Mouse (Mus musculus) embryonic facial prominence, embryonic 11.5 days (tissue): ENCODE measurements around the gene Mesp2. TPM values are rescaled to one million over a fixed set of nuclear protein-coding genes. Genes with fewer than 3 reads are reported as not detected.
"Not testable (repeated sequence)": the region's sequence is repeated elsewhere in the genome, so short reads cannot be mapped to it uniquely, and the experiment has no call there.

ENCODE experiments used
- ATAC-seq: fragments of 200-750 bp; cut with Nextera tagmentation; replicated peaks from 2 replicates; pipeline ENCODE4 v1.8.0; 2017; ENCODE audit warnings: low read depth; ENCODE audit not compliant: insufficient number of reproducible peaks, low FRiP score, low TSS enrichment
- DNase-seq: peaks from one replicate; pipeline ENCODE4 v3.0.0-alpha.2; 2015; ENCODE audit warnings: low spot score
- H3K27ac ChIP-seq: fragments of 300-500 bp; sonication (generic); replicated peaks from 2 replicates; pipeline ENCODE4 v1.5.1; 2014; ENCODE audit warnings: mild to moderate bottlenecking, low read depth, low read length, control low read depth
- H3K27me3 ChIP-seq: fragments of 300-500 bp; sonication (generic); 2 replicates; pipeline ENCODE4 v1.6.1; 2014; ENCODE audit warnings: mild to moderate bottlenecking, low read length, moderate library complexity, mixed read lengths; ENCODE audit not compliant: control insufficient read depth, insufficient read depth
- H3K36me3 ChIP-seq: fragments of 300-500 bp; sonication (generic); replicated peaks from 2 replicates; pipeline ENCODE4 v1.6.1; 2014; ENCODE audit warnings: low read depth, mild to moderate bottlenecking, low read length, moderate library complexity, mixed read lengths; ENCODE audit not compliant: control insufficient read depth, insufficient read depth
- H3K4me1 ChIP-seq: fragments of 300-500 bp; sonication (generic); 2 replicates; pipeline ENCODE4 v1.6.1; 2014; ENCODE audit warnings: low read length, mixed read lengths; ENCODE audit not compliant: control insufficient read depth, insufficient read depth
- H3K4me2 ChIP-seq: fragments of 300-500 bp; sonication (generic); 2 replicates; pipeline ENCODE4 v1.6.1; 2014; ENCODE audit warnings: low read depth, mild to moderate bottlenecking, control low read depth, low read length, moderate library complexity
- H3K4me3 ChIP-seq: fragments of 300-500 bp; sonication (generic); 2 replicates; pipeline ENCODE4 v1.5.1; 2014; ENCODE audit warnings: low read depth, low read length, control low read depth
- H3K9ac ChIP-seq: fragments of 300-500 bp; sonication (generic); replicated peaks from 2 replicates; pipeline ENCODE4 v1.6.1; 2014; ENCODE audit warnings: mild to moderate bottlenecking, control low read depth, low read length
- H3K9me3 ChIP-seq: fragments of 300-500 bp; sonication (generic); replicated peaks from 2 replicates; pipeline ENCODE4 v1.6.1; 2016; ENCODE audit warnings: mild to moderate bottlenecking, low read length, inconsistent platforms, mixed read lengths; ENCODE audit not compliant: control insufficient read depth
- WGBS: fragments of 180-500 bp; shearing (Covaris S2); extraction: QIAGEN DNeasy Blood & Tissue Kit; methylation state at CpG from one replicate; pipeline ENCODE4 v1.1.7; 2014; 5-methylcytosine and 5-hydroxymethylcytosine counted together
- polyA plus RNA-seq: library from polyadenylated mRNA; unstranded; fragments of >200 nt; fragmentation: Nextera tagmentation; extraction: Ambion mirVana; gene quantifications from 2 replicates; pipeline ENCODE4 v1.2.1, GENCODE M21; 2014

The Mesp2 gene
- polyA plus RNA-seq, 1 experiment from 2014 or later, result not detected

- ATAC-seq (no peak), DNase-seq (no peak)
- Histone ChIP-seq H3K36me3 (no peaks in the 10 kb centered on the region), H3K27me3 (no peaks in the 10 kb centered on the region), H3K4me1 (no peaks in the 10 kb centered on the region), H3K9me3 (no peaks in the 10 kb centered on the region), H3K27ac (no peak overlapping the region), H3K9ac (no peak overlapping the region), H3K4me2 (no peak overlapping the region), H3K4me3 (no peak overlapping the region)
- 76% methylated on average over 11 of the region's 11 CpGs for WGBS
These were observed 28.6 kb upstream of the Mesp2 start for GRCm38 (mm10) chr7:79781826-79782515.

- H3K36me3 ChIP-seq, result no peaks in the 10 kb centered on the region
- no peaks in the 10 kb centered on the region for H3K27me3 ChIP-seq
- H3K4me2 ChIP-seq, result no peak overlapping the region
- no peaks in the 10 kb centered on the region for H3K9me3 ChIP-seq
- H3K9ac ChIP-seq, result no peak overlapping the region
- no peak overlapping the region for H3K27ac ChIP-seq
- no peak overlapping the region for H3K4me3 ChIP-seq
- DNase-seq (no peak), ATAC-seq (no peak)
- H3K4me1 ChIP-seq, result no peaks in the 10 kb centered on the region
- WGBS, result 84% methylated on average over 2 of the region's 2 CpGs
These were observed 28.0 kb upstream of the Mesp2 start for GRCm38 (mm10) chr7:79782516-79782855.

- ATAC-seq, result no peak; the same call in 1 of the 2 replicates
- Histone ChIP-seq H3K27ac (no peak overlapping the region), H3K36me3 (no peaks in the 10 kb centered on the region), H3K9ac (no peak overlapping the region), H3K27me3 (peaks cover 2% of the 10 kb centered on the region), H3K4me2 (no peak overlapping the region), H3K4me3 (no peak overlapping the region), H3K9me3 (no peaks in the 10 kb centered on the region), H3K4me1 (no peaks in the 10 kb centered on the region)
- peak; percentile 88 for DNase-seq
- 17% methylated on average over 6 of the region's 6 CpGs for WGBS
These were observed 24.2 kb upstream of the Mesp2 start for GRCm38 (mm10) chr7:79786295-79786694.

GRCm38 (mm10) chr7:79789812-79790211, 20.7 kb upstream of the Mesp2 start:
- not testable (repeated sequence) for H3K36me3 ChIP-seq, H3K27ac ChIP-seq, ATAC-seq, H3K4me3 ChIP-seq, DNase-seq, H3K9ac ChIP-seq, H3K4me2 ChIP-seq, H3K4me1 ChIP-seq, H3K9me3 ChIP-seq
- peaks cover 32% of the 10 kb centered on the region for H3K27me3 ChIP-seq
- 21% methylated on average over 2 of the region's 2 CpGs for WGBS

GRCm38 (mm10) chr7:79792635-79793421, 17.7 kb upstream of the Mesp2 start:
- Histone ChIP-seq H3K4me1 (no peaks in the 10 kb centered on the region), H3K9ac (peak overlapping the region; percentile 51), H3K9me3 (no peaks in the 10 kb centered on the region), H3K36me3 (no peaks in the 10 kb centered on the region), H3K4me2 (peak overlapping the region; percentile 84), H3K4me3 (peak overlapping the region; percentile 42), H3K27ac (no peak overlapping the region), H3K27me3 (peaks cover 32% of the 10 kb centered on the region)
- 3% methylated on average over 80 of the region's 80 CpGs for WGBS
- ATAC-seq, result no peak
- DNase-seq, result peak; percentile 66

- DNase-seq (no peak), ATAC-seq (no peak)
- Histone ChIP-seq H3K4me1 (no peaks in the 10 kb centered on the region; the same call in 1 of the 2 replicates), H3K9me3 (no peaks in the 10 kb centered on the region), H3K27me3 (peaks cover 32% of the 10 kb centered on the region), H3K27ac (no peak within 1 kb of the TSS), H3K36me3 (no peaks in the 10 kb centered on the region), H3K4me3 (peak within 1 kb of the TSS; percentile 42), H3K4me2 (peak within 1 kb of the TSS; percentile 84), H3K9ac (peak within 1 kb of the TSS; percentile 51)
- WGBS, result 74% methylated on average over 6 of the region's 6 CpGs
These were observed 16.8 kb upstream of the Mesp2 start, which contains the start of gene Mesp1 for GRCm38 (mm10) chr7:79793688-79794087. Mesp1 (minus strand) TSS chr7:79793788.

GRCm38 (mm10) chr7:79798606-79799005, 11.9 kb upstream of the Mesp2 start:
- 17% methylated on average over 5 of the region's 5 CpGs for WGBS
- Histone ChIP-seq H3K4me2 (no peak overlapping the region), H3K4me3 (no peak overlapping the region), H3K36me3 (no peaks in the 10 kb centered on the region), H3K27ac (no peak overlapping the region), H3K9ac (no peak overlapping the region; the same call in 1 of the 2 replicates), H3K27me3 (peaks cover 7% of the 10 kb centered on the region), H3K9me3 (no peaks in the 10 kb centered on the region), H3K4me1 (no peaks in the 10 kb centered on the region; the same call in 1 of the 2 replicates)
- ATAC-seq, result no peak
- DNase-seq, result peak; percentile 52

- Histone ChIP-seq H3K36me3 (no peaks in the 10 kb centered on the region), H3K27ac (no peak overlapping the region), H3K9me3 (no peaks in the 10 kb centered on the region), H3K9ac (no peak overlapping the region), H3K4me1 (no peaks in the 10 kb centered on the region; the same call in 1 of the 2 replicates), H3K27me3 (peaks cover 3% of the 10 kb centered on the region), H3K4me2 (no peak overlapping the region), H3K4me3 (no peak overlapping the region)
- under 1% methylated on average over 8 of the region's 8 CpGs for WGBS
- ATAC-seq, result no peak
- DNase-seq, result peak; percentile 90
These were observed 11.5 kb upstream of the Mesp2 start for GRCm38 (mm10) chr7:79799048-79799447.
